Mouse (Mus musculus): ENCODE results near the gene Chd1l. TPM values are rescaled to one million over a fixed set of nuclear protein-coding genes. Genes with fewer than 3 reads are reported as not detected.

Gene Chd1l
- polyA plus RNA-seq, 1 experiment from 2014 or later = 33.9 TPM

DNA sequence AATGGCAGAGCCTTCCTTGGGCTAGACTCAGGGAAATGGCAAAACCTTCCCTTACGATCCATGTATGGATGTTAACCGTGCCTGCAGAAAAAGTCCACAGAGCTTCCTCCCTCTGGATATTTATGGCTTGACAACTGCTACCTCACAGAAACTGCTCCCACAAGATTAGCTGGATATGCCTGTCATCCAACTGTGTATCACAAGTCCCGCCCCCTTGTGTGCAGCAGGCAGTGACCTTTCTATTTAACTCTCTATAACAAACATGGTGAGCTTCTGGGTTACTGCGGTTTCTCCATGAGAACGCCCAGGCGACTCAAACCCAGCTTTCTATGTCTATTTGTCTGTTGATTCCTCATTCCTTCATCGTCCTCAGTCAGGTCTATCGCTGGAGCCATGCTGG is 7.9 kb upstream of the Chd1l start:
- DNase-seq (ENCODE audit: low spot score) = no peak

GRCm38 (mm10) chr3:97617091-97617825 is 7.3 kb upstream of the Chd1l start:
- no peak for DNase-seq (ENCODE audit: low spot score)

DNA sequence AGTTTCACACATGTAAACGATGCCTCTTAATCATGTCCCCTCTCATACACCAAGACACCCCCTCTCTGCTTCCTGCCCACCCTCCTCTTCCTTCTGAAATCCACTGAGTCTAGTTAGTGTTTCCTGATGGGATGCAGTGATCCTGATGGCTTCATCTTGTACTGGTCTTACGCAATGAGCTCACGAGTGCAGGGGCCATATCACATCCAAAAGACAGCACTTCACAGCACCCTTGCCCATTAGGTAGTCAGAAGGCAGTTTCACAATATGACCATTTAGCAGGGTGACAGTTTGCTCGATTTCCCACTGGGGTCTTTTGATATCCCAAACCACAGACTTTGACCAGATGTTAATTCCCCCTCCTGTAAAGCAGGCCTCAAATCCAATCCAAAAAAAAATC is 5.9 kb upstream of the Chd1l start:
- DNase-seq (ENCODE audit: low spot score) = no peak

- no peak for DNase-seq (ENCODE audit: low spot score)
Measured at GRCm38 (mm10) chr3:97615154-97615553, 5.2 kb upstream of the Chd1l start.

- no peak for DNase-seq (ENCODE audit: low spot score)
Measured at GRCm38 (mm10) chr3:97611021-97611420, 1.0 kb upstream of the Chd1l start.

DNA sequence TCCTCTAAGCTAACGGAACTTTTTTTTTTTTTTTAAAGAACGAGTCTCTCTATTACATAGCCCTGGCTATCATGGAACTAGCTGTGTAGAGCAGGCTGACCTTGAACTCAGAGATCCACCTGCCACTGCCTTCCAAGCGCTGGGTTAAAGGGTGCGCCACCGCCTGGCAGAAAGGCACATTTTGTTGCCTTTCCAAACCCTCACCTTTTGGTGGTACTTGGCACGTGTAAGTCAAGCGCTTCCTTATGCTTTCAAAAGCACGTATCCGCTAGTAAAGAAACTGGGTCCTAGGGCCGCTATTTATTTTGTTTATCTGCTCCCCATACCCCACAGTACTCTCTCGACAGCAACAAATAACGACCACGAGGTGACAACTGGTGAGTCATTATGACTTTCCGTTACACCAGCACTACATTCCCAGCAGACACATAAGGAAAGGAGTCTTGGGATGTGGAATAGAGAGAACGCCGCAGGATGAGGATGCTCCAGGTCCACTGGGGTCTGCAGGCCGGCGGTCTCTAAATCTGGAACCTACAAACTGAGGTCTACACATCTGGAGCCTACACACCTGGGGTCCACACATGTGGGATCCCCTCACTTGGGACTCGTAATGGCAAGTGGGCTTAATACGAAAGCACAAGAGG is 680 bp downstream of the Chd1l start:
- DNase-seq (ENCODE audit: low spot score) = peak; percentile 70

- DNase-seq (ENCODE audit: low spot score) = no peak
Measured at GRCm38 (mm10) chr3:97600050-97600832, 9.8 kb downstream of the Chd1l start.

DNA sequence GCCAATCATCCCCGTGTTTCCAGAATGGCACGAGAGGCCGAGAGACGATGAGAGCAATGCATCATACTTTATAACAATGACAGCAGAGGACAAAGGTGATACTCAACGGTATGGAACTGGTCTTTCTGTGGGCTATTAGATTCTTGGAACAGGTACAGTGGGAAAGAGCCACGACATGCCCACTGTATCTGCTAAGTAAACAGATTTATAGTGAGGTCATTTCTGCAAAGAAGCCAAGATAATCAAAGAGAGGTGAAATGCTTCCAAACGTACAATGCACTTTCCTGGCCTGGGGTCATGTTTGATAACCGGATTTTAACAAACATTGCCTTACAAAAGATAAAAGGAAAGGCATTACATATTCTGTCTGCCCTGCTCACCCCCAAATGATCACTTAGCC is 13.2 kb downstream of the Chd1l start:
- no peak for DNase-seq (ENCODE audit: low spot score)

DNA sequence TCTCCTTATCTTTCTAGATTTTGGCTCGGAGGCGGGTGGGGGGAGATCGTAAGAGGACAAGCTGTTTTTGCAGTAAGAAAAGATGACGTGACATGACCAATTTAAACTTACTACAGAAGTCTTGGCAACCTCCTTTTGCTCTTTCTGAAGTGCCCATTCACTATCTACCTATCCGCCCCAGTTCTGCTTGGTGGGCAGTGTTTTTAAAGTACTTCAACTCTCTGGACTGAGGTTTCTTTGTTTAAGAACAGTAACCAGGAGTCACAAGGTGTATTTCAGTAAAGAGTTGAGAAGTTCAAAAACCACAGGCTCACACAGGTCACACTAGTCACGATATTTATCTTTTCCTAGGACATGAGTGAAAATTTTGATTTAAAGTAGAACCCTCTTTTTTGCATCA is 14.9 kb downstream of the Chd1l start:
- no peak for DNase-seq (ENCODE audit: low spot score)

- no peak for DNase-seq (ENCODE audit: low spot score)
Measured at GRCm38 (mm10) chr3:97594140-97594539, 15.9 kb downstream of the Chd1l start.

DNA sequence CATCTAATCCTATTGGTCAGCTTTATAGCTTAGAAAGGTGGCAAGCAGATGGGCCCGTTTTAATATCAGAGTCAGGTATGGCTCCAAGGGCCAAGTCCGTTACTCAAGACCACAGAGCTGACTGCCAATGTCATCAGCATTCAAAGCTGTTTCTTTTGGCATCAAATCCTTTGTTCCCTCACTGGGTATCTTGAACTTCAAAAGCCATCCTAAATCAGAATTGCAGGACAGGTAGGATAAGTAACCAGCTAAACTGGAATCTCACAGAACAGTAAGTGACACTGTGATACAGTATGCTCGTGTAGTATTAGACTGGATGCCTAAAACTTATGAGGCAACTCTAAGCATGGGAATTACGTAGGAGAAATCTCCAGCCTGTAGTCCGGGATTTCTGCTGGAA is 16.9 kb downstream of the Chd1l start:
- no peak for DNase-seq (ENCODE audit: low spot score)

- DNase-seq (ENCODE audit: low spot score) = no peak
Measured at GRCm38 (mm10) chr3:97590699-97591098, 19.3 kb downstream of the Chd1l start.

DNA sequence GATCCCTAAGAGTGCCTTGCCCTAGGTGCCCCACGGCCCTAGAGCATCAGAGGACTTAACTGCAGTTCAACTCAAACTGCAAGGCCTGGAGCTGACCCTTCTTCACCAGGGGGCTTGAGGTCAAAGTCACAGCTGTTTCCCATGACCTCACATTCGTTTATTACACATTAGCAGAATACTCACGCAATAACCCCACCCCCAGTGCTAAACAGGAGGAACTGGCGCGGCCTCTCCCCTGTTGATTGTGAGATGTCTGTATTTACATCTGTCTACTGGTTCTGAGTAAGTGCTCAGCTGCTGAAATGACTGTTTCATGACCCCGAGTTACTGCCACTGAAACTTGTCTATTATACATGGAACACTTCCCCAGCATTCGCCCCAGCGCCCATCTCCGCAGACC is 22.3 kb downstream of the Chd1l start:
- DNase-seq (ENCODE audit: low spot score) = no peak

DNA sequence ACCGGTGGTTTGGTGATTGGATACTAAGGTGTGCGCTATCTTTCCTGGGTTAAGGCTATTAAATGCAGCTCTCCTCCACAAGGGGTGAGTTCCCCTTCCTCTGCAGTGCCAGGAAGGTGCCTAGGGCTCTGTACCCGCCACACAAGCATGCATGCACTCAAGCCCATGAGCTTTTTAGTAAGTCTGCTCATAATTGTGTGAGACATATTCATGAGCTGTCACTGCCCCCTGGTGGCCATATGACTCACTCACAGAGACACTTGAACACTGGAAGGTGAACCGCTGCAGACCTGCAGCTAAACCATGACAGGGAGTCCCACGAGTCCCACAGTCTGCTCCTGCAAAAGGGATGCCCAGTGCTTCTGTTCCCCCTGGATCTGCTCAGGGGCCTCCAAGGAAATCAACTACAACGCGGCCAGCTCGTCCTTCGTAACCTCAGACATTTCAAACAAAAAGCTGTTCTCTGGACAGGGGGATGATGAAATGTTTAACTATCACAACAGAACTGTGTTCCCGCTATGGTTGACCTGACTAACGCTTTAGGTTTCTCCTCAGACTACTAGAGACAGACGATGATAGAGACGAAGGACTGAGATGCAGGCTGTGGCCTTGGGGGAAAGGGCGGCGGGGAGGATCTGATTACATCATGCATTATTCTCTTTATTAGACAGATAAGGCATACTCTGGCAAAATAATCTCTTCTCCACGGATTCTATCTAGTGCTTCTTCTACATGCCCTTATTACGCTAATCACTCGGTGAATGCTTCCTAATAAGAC is 24.4 kb downstream of the Chd1l start:
- peak; percentile 77 for DNase-seq (ENCODE audit: low spot score)

- DNase-seq (ENCODE audit: low spot score) = no peak
Measured at GRCm38 (mm10) chr3:97573807-97574206, 36.2 kb downstream of the Chd1l start.

DNA sequence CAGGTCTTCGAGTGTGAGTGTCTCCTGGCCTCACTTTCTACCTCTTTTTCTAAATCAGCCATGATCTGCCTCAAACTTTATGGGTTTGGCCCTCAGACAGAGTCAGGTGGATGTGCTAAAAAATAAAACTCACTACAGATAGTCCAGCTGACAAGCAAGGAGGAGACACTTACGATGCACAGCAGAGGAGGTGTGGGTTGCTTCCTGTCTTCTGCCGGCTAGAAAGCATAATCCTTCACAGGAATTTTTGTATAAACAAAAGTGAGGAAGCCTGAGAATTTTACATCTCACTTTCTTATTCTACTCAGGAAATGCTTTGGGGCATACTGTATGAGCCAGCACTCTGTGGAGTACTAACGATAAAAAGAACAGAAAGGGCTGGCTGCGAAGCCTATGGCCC is 45.4 kb downstream of the Chd1l start:
- DNase-seq (ENCODE audit: low spot score) = no peak

- no peak for DNase-seq (ENCODE audit: low spot score)
Measured at GRCm38 (mm10) chr3:97558554-97558953, 51.4 kb downstream of the Chd1l start.

DNA sequence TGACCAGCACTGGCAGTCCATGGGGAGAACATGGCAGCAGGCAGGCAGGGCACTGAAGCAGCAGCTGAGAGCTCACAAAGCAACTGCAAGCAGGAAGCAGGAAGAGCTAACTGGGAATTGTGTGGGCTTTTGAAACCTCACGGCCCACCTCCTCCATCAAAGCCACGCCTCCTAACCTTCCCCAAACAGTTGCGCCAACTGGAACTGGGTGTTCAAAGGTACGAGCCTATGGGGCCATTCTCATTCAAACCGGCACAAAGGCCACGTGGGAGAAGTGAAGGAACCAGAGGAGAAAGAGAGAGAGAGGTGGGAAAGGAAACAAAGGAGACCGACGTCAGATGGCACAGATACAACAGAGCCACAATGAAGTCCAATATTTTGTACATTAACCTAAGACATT is 63.8 kb downstream of the Chd1l start:
- no peak for DNase-seq (ENCODE audit: low spot score)

GRCm38 (mm10) chr3:97540171-97540570 is 69.8 kb downstream of the Chd1l start:
- DNase-seq (ENCODE audit: low spot score) = no peak

GRCm38 (mm10) chr3:97538634-97539033 is 71.4 kb downstream of the Chd1l start:
- no peak for DNase-seq (ENCODE audit: low spot score)

DNA sequence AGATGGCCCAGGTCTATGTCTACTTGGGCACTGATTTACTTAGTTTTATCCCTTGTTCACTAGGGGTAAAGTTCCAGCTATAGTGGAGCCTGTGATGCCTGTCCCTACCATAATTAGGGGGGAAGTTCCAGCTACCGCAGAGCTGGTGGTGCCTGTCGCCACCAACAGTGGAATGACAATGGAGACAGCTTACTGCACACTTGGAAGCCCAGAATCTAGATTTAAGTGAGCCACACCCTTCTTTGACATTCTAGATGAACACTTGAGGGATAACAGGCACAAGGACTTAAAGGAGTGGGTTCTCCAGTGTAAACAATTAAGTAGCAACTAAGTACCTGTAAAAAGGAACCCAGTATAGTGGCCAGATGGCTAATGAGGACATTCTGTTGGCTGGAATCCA is 73.0 kb downstream of the Chd1l start:
- DNase-seq (ENCODE audit: low spot score) = no peak

- DNase-seq (ENCODE audit: low spot score) = no peak
Measured at GRCm38 (mm10) chr3:97535660-97536059, 74.3 kb downstream of the Chd1l start.
